Mouse (Mus musculus) cortical plate, adult 2 months (tissue): ENCODE results near the gene Natd1.

Experiments used
- CTCF ChIP-seq: fragments of 200-500 bp; IDR thresholded peaks from 2 replicates; pipeline ENCODE4 v1.5.1; 2011; ENCODE audit warnings: mild to moderate bottlenecking, control low read depth, low read length; ENCODE audit not compliant: insufficient read depth; ENCODE audit errors: extremely low read depth
- POLR2A ChIP-seq: fragments of 200-500 bp; IDR thresholded peaks from 2 replicates; pipeline ENCODE4 v1.6.1; 2011; ENCODE audit warnings: mild to moderate bottlenecking, low read length, control low read depth; ENCODE audit not compliant: insufficient read depth; ENCODE audit errors: extremely low read depth

- TF ChIP-seq POLR2A (no peak), CTCF (no peak)
Observed at GRCm38 (mm10) chr11:60902486-60902885, 12.1 kb downstream of the Natd1 start.
